Mouse (Mus musculus): Measurements from ENCODE around the gene Psme2. TPM values are rescaled to one million over a fixed set of nuclear protein-coding genes. Genes with fewer than 3 reads are reported as not detected.

Gene Psme2
- polyA plus RNA-seq, 1 experiment from 2014 or later = 170 TPM

- Histone ChIP-seq H3K4me1 (ENCODE audit: control insufficient read depth, insufficient read depth, low read depth, low read length) (peaks cover 15% of the 10 kb centered on the region), H3K4me2 (ENCODE audit: low read length) (peak within 1 kb of the TSS; percentile 87), H3K4me3 (ENCODE audit: low read length) (peak within 1 kb of the TSS; percentile 67), H3K27me3 (replicated peaks; ENCODE audit: control insufficient read depth, insufficient read depth, low read length) (no peaks in the 10 kb centered on the region), H3K9me3 (ENCODE audit: control insufficient read depth, low read length) (no peaks in the 10 kb centered on the region), H3K36me3 (ENCODE audit: control insufficient read depth, insufficient read depth, low read length) (peaks cover 8% of the 10 kb centered on the region), H3K27ac (ENCODE audit: low read depth, low read length) (peak within 1 kb of the TSS; percentile 98), H3K9ac (ENCODE audit: low read depth, low read length) (peak within 1 kb of the TSS; percentile 88)
- ATAC-seq = peak; percentile 96
- under 1% methylated on average over 47 of the region's 51 CpGs for WGBS
Measured at GRCm38 (mm10) chr14:55560202-55561073, 30.5 kb downstream of the Psme2 start, which contains the start of gene A730061H03Rik. Gene A730061H03Rik, minus strand, starts transcription at chr14:55560406.

- H3K4me3 ChIP-seq (ENCODE audit: low read length) = peak within 1 kb of the TSS; percentile 67
- peak within 1 kb of the TSS; percentile 98 for H3K27ac ChIP-seq (ENCODE audit: low read depth, low read length)
- peak within 1 kb of the TSS; percentile 87 for H3K4me2 ChIP-seq (ENCODE audit: low read length)
- no peaks in the 10 kb centered on the region for H3K9me3 ChIP-seq (ENCODE audit: control insufficient read depth, low read length)
- H3K27me3 ChIP-seq (replicated peaks; ENCODE audit: control insufficient read depth, insufficient read depth, low read length) = no peaks in the 10 kb centered on the region
- ATAC-seq = peak; percentile 76
- H3K36me3 ChIP-seq (ENCODE audit: control insufficient read depth, insufficient read depth, low read length) = peaks cover 5% of the 10 kb centered on the region
- H3K9ac ChIP-seq (ENCODE audit: low read depth, low read length) = peak within 1 kb of the TSS; percentile 88
- under 1% methylated on average over 27 of the region's 27 CpGs for WGBS
- H3K4me1 ChIP-seq (ENCODE audit: control insufficient read depth, insufficient read depth, low read depth, low read length) = peaks cover 15% of the 10 kb centered on the region
Measured at GRCm38 (mm10) chr14:55559799-55560201, 31.1 kb downstream of the Psme2 start, which contains the start of gene Dcaf11. Gene Dcaf11, plus strand, starts transcription at chr14:55560006.

- peak overlapping the region; percentile 67; the same call in 1 of the 2 replicates for H3K4me3 ChIP-seq (ENCODE audit: low read length)
- H3K36me3 ChIP-seq (ENCODE audit: control insufficient read depth, insufficient read depth, low read length) = peaks cover 5% of the 10 kb centered on the region; the same call in 1 of the 2 replicates
- no peaks in the 10 kb centered on the region for H3K9me3 ChIP-seq (ENCODE audit: control insufficient read depth, low read length)
- 62% methylated on average over 6 of the region's 6 CpGs for WGBS
- H3K27ac ChIP-seq (ENCODE audit: low read depth, low read length) = no peak overlapping the region; the same call in 1 of the 2 replicates
- H3K9ac ChIP-seq (ENCODE audit: low read depth, low read length) = no peak overlapping the region; the same call in 1 of the 2 replicates
- H3K4me1 ChIP-seq (ENCODE audit: control insufficient read depth, insufficient read depth, low read depth, low read length) = peaks cover 15% of the 10 kb centered on the region
- no peaks in the 10 kb centered on the region for H3K27me3 ChIP-seq (replicated peaks; ENCODE audit: control insufficient read depth, insufficient read depth, low read length)
- no peak for ATAC-seq
- peak overlapping the region; percentile 68 for H3K4me2 ChIP-seq (ENCODE audit: low read length)
Measured at GRCm38 (mm10) chr14:55558740-55559448, 32.0 kb downstream of the Psme2 start.

- Histone ChIP-seq H3K9me3 (ENCODE audit: control insufficient read depth, low read length) (no peaks in the 10 kb centered on the region), H3K4me3 (ENCODE audit: low read length) (no peak overlapping the region), H3K4me2 (ENCODE audit: low read length) (no peak overlapping the region), H3K4me1 (ENCODE audit: control insufficient read depth, insufficient read depth, low read depth, low read length) (peaks cover 15% of the 10 kb centered on the region), H3K27me3 (replicated peaks; ENCODE audit: control insufficient read depth, insufficient read depth, low read length) (no peaks in the 10 kb centered on the region), H3K9ac (ENCODE audit: low read depth, low read length) (no peak overlapping the region), H3K27ac (ENCODE audit: low read depth, low read length) (no peak overlapping the region), H3K36me3 (ENCODE audit: control insufficient read depth, insufficient read depth, low read length) (no peaks in the 10 kb centered on the region)
- no peak for ATAC-seq
- WGBS = 85% methylated on average over 3 of the region's 3 CpGs
Measured at GRCm38 (mm10) chr14:55557587-55557986, 33.3 kb downstream of the Psme2 start.

- Histone ChIP-seq H3K27me3 (replicated peaks; ENCODE audit: control insufficient read depth, insufficient read depth, low read length) (no peaks in the 10 kb centered on the region), H3K27ac (ENCODE audit: low read depth, low read length) (no peak overlapping the region), H3K4me2 (ENCODE audit: low read length) (no peak overlapping the region), H3K9ac (ENCODE audit: low read depth, low read length) (no peak overlapping the region), H3K4me3 (ENCODE audit: low read length) (no peak overlapping the region), H3K9me3 (ENCODE audit: control insufficient read depth, low read length) (no peaks in the 10 kb centered on the region), H3K4me1 (ENCODE audit: control insufficient read depth, insufficient read depth, low read depth, low read length) (peaks cover 13% of the 10 kb centered on the region), H3K36me3 (ENCODE audit: control insufficient read depth, insufficient read depth, low read length) (no peaks in the 10 kb centered on the region)
- 23% methylated on average over 5 of the region's 5 CpGs for WGBS
- ATAC-seq = no peak
Measured at GRCm38 (mm10) chr14:55557003-55557402, 33.9 kb downstream of the Psme2 start.

GRCm38 (mm10) chr14:55555788-55556187 is 35.1 kb downstream of the Psme2 start:
- Histone ChIP-seq H3K4me3 (ENCODE audit: low read length) (no peak overlapping the region), H3K27me3 (replicated peaks; ENCODE audit: control insufficient read depth, insufficient read depth, low read length) (no peaks in the 10 kb centered on the region), H3K4me1 (ENCODE audit: control insufficient read depth, insufficient read depth, low read depth, low read length) (peaks cover 2% of the 10 kb centered on the region), H3K27ac (ENCODE audit: low read depth, low read length) (no peak overlapping the region), H3K9me3 (ENCODE audit: control insufficient read depth, low read length) (no peaks in the 10 kb centered on the region), H3K9ac (ENCODE audit: low read depth, low read length) (no peak overlapping the region), H3K4me2 (ENCODE audit: low read length) (no peak overlapping the region), H3K36me3 (ENCODE audit: control insufficient read depth, insufficient read depth, low read length) (no peaks in the 10 kb centered on the region)
- 87% methylated on average over 3 of the region's 3 CpGs for WGBS
- ATAC-seq = no peak

- no peaks in the 10 kb centered on the region for H3K27me3 ChIP-seq (replicated peaks; ENCODE audit: control insufficient read depth, insufficient read depth, low read length)
- no peak overlapping the region for H3K4me3 ChIP-seq (ENCODE audit: low read length)
- H3K9ac ChIP-seq (ENCODE audit: low read depth, low read length) = no peak overlapping the region
- ATAC-seq = no peak
- no peak overlapping the region for H3K4me2 ChIP-seq (ENCODE audit: low read length)
- peaks cover 2% of the 10 kb centered on the region for H3K4me1 ChIP-seq (ENCODE audit: control insufficient read depth, insufficient read depth, low read depth, low read length)
- no peak overlapping the region for H3K27ac ChIP-seq (ENCODE audit: low read depth, low read length)
- no peaks in the 10 kb centered on the region for H3K36me3 ChIP-seq (ENCODE audit: control insufficient read depth, insufficient read depth, low read length)
- H3K9me3 ChIP-seq (ENCODE audit: control insufficient read depth, low read length) = no peaks in the 10 kb centered on the region
Measured at GRCm38 (mm10) chr14:55554635-55555034, 36.3 kb downstream of the Psme2 start.

GRCm38 (mm10) chr14:55551794-55552193 is 39.1 kb downstream of the Psme2 start:
- Histone ChIP-seq H3K9ac (ENCODE audit: low read depth, low read length) (no peak overlapping the region), H3K4me3 (ENCODE audit: low read length) (no peak overlapping the region), H3K4me2 (ENCODE audit: low read length) (no peak overlapping the region), H3K4me1 (ENCODE audit: control insufficient read depth, insufficient read depth, low read depth, low read length) (no peaks in the 10 kb centered on the region; the same call in 1 of the 2 replicates), H3K27me3 (replicated peaks; ENCODE audit: control insufficient read depth, insufficient read depth, low read length) (no peaks in the 10 kb centered on the region), H3K9me3 (ENCODE audit: control insufficient read depth, low read length) (no peaks in the 10 kb centered on the region), H3K36me3 (ENCODE audit: control insufficient read depth, insufficient read depth, low read length) (peaks cover 10% of the 10 kb centered on the region; the same call in 1 of the 2 replicates), H3K27ac (ENCODE audit: low read depth, low read length) (no peak overlapping the region)
- ATAC-seq = no peak
- WGBS = 85% methylated on average over 8 of the region's 8 CpGs

GRCm38 (mm10) chr14:55551347-55551746 is 39.6 kb downstream of the Psme2 start:
- H3K9me3 ChIP-seq (ENCODE audit: control insufficient read depth, low read length) = no peaks in the 10 kb centered on the region
- H3K4me3 ChIP-seq (ENCODE audit: low read length) = no peak overlapping the region
- no peak for ATAC-seq
- H3K4me2 ChIP-seq (ENCODE audit: low read length) = no peak overlapping the region
- H3K27me3 ChIP-seq (replicated peaks; ENCODE audit: control insufficient read depth, insufficient read depth, low read length) = no peaks in the 10 kb centered on the region
- no peak overlapping the region for H3K27ac ChIP-seq (ENCODE audit: low read depth, low read length)
- H3K4me1 ChIP-seq (ENCODE audit: control insufficient read depth, insufficient read depth, low read depth, low read length) = no peaks in the 10 kb centered on the region
- H3K9ac ChIP-seq (ENCODE audit: low read depth, low read length) = no peak overlapping the region
- WGBS = 72% methylated on average over 5 of the region's 5 CpGs
- H3K36me3 ChIP-seq (ENCODE audit: control insufficient read depth, insufficient read depth, low read length) = peaks cover 10% of the 10 kb centered on the region; the same call in 1 of the 2 replicates
